Mouse (Mus musculus) liver, postnatal 0 days (tissue): ENCODE measurements around the gene Znrf1.

Source experiments
- CTCF ChIP-seq: sonication (generic); IDR thresholded peaks from 2 replicates; pipeline ENCODE4 v1.5.1; 2016; ENCODE audit warnings: antibody characterized with exemption, low read depth
- EP300 ChIP-seq: IDR thresholded peaks from 2 replicates; pipeline ENCODE4 v1.6.1; 2016; ENCODE audit warnings: antibody characterized with exemption, low read depth, mild to moderate bottlenecking

- TF ChIP-seq CTCF (no peak), EP300 (no peak)
Observed at GRCm38 (mm10) chr8:111657312-111657854, 121.5 kb downstream of the Znrf1 start.
